ENCODE assay signal across 33 mouse cellular contexts in the genomic region with DNA sequence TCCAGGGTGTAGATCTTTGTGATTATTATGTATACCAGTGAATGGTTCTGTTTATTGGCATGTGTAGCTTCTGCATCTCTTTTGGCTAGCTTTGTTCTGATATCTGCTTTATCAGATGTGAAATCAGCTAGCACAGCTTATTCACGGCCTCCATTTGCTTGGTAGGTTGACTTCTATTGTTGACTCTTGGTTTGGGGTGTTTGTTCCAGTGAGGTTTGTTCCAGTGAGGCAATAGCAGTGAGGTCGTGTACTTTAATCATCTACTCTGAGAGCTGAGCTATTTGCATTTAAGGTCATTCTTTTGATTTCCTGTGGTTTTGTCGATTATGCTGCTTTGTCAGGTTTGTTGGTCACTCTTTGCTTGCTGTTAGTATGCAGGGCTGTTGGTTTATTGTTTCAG. TPM values are rescaled to one million over a fixed set of nuclear protein-coding genes. Genes with fewer than 3 reads are reported as not detected.
DNase-seq lines count a peak whose midpoint lies in the region; ATAC-seq lines count a peak whose summit lies in the region.
"Had no signal": no experiment of that assay in that cellular context is flagged by ENCODE, and none has a peak within 500 bp of the region (broad histone marks: within the 10 kb centered on the region; RNA-seq: fewer than 3 reads in every experiment).

No protein-coding gene starts in this region.

- no peaks in the 10 kb centered on the region for H3K4me1 ChIP-seq in liver, embryonic 16.5 days (ENCODE audit: control insufficient read depth, low read depth, low read length)
- H3K4me1 ChIP-seq: embryonic facial prominence, embryonic 12.5 days; forebrain, embryonic 13.5 days; forebrain, embryonic 15.5 days had no signal

- no peaks in the 10 kb centered on the region for H3K9me3 ChIP-seq in liver, embryonic 16.5 days (replicated peaks; ENCODE audit: control insufficient read depth, low read length)
- H3K9me3 ChIP-seq: embryonic facial prominence, embryonic 10.5 days; embryonic facial prominence, embryonic 12.5 days; forebrain, embryonic 13.5 days; forebrain, embryonic 15.5 days had no signal

- no peak overlapping the region for H3K9ac ChIP-seq in liver, embryonic 16.5 days (ENCODE audit: low read depth, low read length)
- H3K9ac ChIP-seq: embryonic facial prominence, embryonic 12.5 days; forebrain, embryonic 13.5 days; forebrain, embryonic 15.5 days; forebrain, postnatal 0 days had no signal

- no peak overlapping the region for H3K4me2 ChIP-seq in liver, embryonic 16.5 days (ENCODE audit: low read depth, low read length)
- H3K4me2 ChIP-seq: embryonic facial prominence, embryonic 12.5 days; forebrain, embryonic 13.5 days; forebrain, embryonic 15.5 days had no signal

- WGBS in liver, embryonic 16.5 days (ENCODE audit: insufficient replicate concordance), result 23% methylated on average over 3 of the region's 3 CpGs

- H3K4me3 ChIP-seq in liver, embryonic 16.5 days (ENCODE audit: low read depth, low read length), result no peak overlapping the region
- H3K4me3 ChIP-seq: embryonic facial prominence, embryonic 10.5 days; embryonic facial prominence, embryonic 12.5 days; forebrain, embryonic 13.5 days; forebrain, embryonic 15.5 days had no signal

- no peaks in the 10 kb centered on the region for H3K36me3 ChIP-seq in liver, embryonic 16.5 days (ENCODE audit: control insufficient read depth, insufficient read depth)
- H3K36me3 ChIP-seq: embryonic facial prominence, embryonic 10.5 days; embryonic facial prominence, embryonic 12.5 days; forebrain, embryonic 15.5 days; G1E had no signal

- no peak for DNase-seq in liver
- peak; percentile 1 for DNase-seq in 416B (ENCODE audit: low read depth)
- peak; percentile 6 for DNase-seq in R1 (ENCODE audit: low read depth, low spot score)
- DNase-seq in yolk sac, embryonic 10.5 days (ENCODE audit: low spot score), result peak; percentile 9
- no peak for DNase-seq in adrenal gland, postnatal 14 days
- DNase-seq in embryo, embryonic 9.5 days (ENCODE audit: extremely low spot score), result no peak
- DNase-seq: adrenal gland, adult 8-10 months; adrenal gland, postnatal 25 days; B cell, adult 2 months; cerebellum, adult 11 months; cerebellum, adult 18-20 months; cerebellum, adult 8-10 months; cerebellum, adult 9-11 months; cerebellum, postnatal 14 days; cerebellum, postnatal 36 days; embryo, embryonic 11 days; forebrain, postnatal 0 days had no signal

- H3K27ac ChIP-seq in liver, embryonic 16.5 days (ENCODE audit: low read length), result no peak overlapping the region
- H3K27ac ChIP-seq: embryonic facial prominence, embryonic 10.5 days; embryonic facial prominence, embryonic 12.5 days; forebrain, embryonic 13.5 days; forebrain, embryonic 15.5 days had no signal

- ATAC-seq in liver, embryonic 16.5 days (ENCODE audit: low read depth), result 0 out of 2 replicates have a peak, but pooled peaks have one; percentile 35
- ATAC-seq: activated CD4-positive, CD25-positive, alpha-beta regulatory T cell, adult 4 months; CD4-positive, CD25-positive, alpha-beta regulatory T cell, adult 4 months; forebrain, embryonic 13.5 days; forebrain, embryonic 15.5 days; forebrain, postnatal 0 days; Patski had no signal

- no peaks in the 10 kb centered on the region for H3K27me3 ChIP-seq in liver, embryonic 16.5 days (ENCODE audit: control insufficient read depth, insufficient read depth, low read depth, low read length)
- H3K27me3 ChIP-seq: CH12.LX; embryonic facial prominence, embryonic 12.5 days; forebrain, embryonic 13.5 days; forebrain, embryonic 15.5 days had no signal

RNA-seq across cellular contexts. Expression of a gene that starts 32.8 kb away (rescaled TPM):
- not detected in 2 replicates for polyA plus RNA-seq in liver, embryonic 16.5 days (2015; fragmentation: Nextera tagmentation; extraction: Ambion mirVana)
- total RNA-seq in adrenal gland, postnatal 14 days (2021), result not detected in 2 replicates
- total RNA-seq: adrenal gland, adult 18-20 months; adrenal gland, adult 8-10 months; adrenal gland, postnatal 25 days; adrenal gland, postnatal 4 days; CH12.LX; common myeloid progenitor, adult 5-6 weeks; forebrain, postnatal 0 days had no signal
- polyA plus RNA-seq: activated CD4-positive, CD25-positive, alpha-beta regulatory T cell, adult 4 months; brain, embryonic 14.5 days; CD4-positive, CD25-positive, alpha-beta regulatory T cell, adult 4 months; embryonic facial prominence, embryonic 10.5 days; embryonic facial prominence, embryonic 12.5 days; embryonic facial prominence, embryonic 14.5 days; forebrain, embryonic 11.5 days; forebrain, embryonic 13.5 days; forebrain, embryonic 15.5 days; forebrain, postnatal 0 days; G1E; Patski had no signal

Comparison
In these comparisons a context has a peak if more than half of its experiments do, and no peak if none do; other contexts are left out.
1. DNase-seq: peak in 416B (single experiment), R1 (single experiment) and yolk sac, embryonic 10.5 days (single experiment); none in liver (single experiment), adrenal gland, postnatal 14 days (single experiment) and embryo, embryonic 9.5 days (single experiment).